In genomic region chr7:97737256-97737637, GRCm38 (mm10) we compare ENCODE assay signal across 8 mouse cellular contexts. TPM values are rescaled to one million over a fixed set of nuclear protein-coding genes. Genes with fewer than 3 reads are reported as not detected.
A peak's percentile ranks its signal among the peaks of the same experiment; 100 is the strongest.
DNase-seq lines count a peak whose midpoint lies in the region; ATAC-seq lines count a peak whose summit lies in the region.

No protein-coding gene starts in this region.

- peak overlapping the region; percentile 99 for H3K4me2 ChIP-seq in heart, embryonic 14.5 days (ENCODE audit: low read length)
- H3K4me2 ChIP-seq in hindbrain, embryonic 14.5 days (replicated peaks), result peak overlapping the region; percentile 97
- H3K4me2 ChIP-seq in midbrain, embryonic 12.5 days (replicated peaks), result peak overlapping the region; percentile 89

- intact Hi-C loops in heart, postnatal 25 days (cut with DNase I), result loop anchor here (5.0 kb wide), 2 partner anchors 35 to 50 kb away; partner anchors contain the start of gene Pak1

- H3K4me1 ChIP-seq in heart, embryonic 14.5 days (ENCODE audit: control insufficient read depth in 2 of 2, insufficient read depth in 2 of 2, low read length in 2 of 2), result peaks cover 5 to 6% of the 10 kb centered on the region in 2 experiments; a peak in 1 of 4 replicates
- 0 out of 2 replicates have a peak, but pooled peaks cover 5% of the 10 kb centered on the region for H3K4me1 ChIP-seq in hindbrain, embryonic 14.5 days (replicated peaks; ENCODE audit: control insufficient read depth, insufficient read depth, low read length)
- peaks cover 14% of the 10 kb centered on the region for H3K4me1 ChIP-seq in midbrain, embryonic 12.5 days

- DNase-seq in heart, postnatal 25 days (ENCODE audit: low spot score), result no peak
- no peak for DNase-seq in hindbrain, embryonic 14.5 days (ENCODE audit: low spot score)
- DNase-seq in right cerebral cortex, postnatal 10 days (ENCODE audit: low spot score in 2 of 2), result no peak
- no peak for DNase-seq in Muller cell, postnatal 12 days (ENCODE audit: inconsistent ontology term)

- no peak overlapping the region for H3K27ac ChIP-seq in heart, embryonic 14.5 days (replicated peaks in 1 of 2; ENCODE audit: control insufficient read depth in 1 of 2, insufficient read depth in 1 of 2, low read depth in 2 of 2, low read length in 2 of 2)
- H3K27ac ChIP-seq in hindbrain, embryonic 14.5 days, result no peak overlapping the region
- no peak overlapping the region for H3K27ac ChIP-seq in midbrain, embryonic 12.5 days (replicated peaks)

- H3K36me3 ChIP-seq in heart, embryonic 14.5 days (ENCODE audit: control insufficient read depth, insufficient read depth, low read length), result no peaks in the 10 kb centered on the region
- H3K36me3 ChIP-seq in hindbrain, embryonic 14.5 days (replicated peaks; ENCODE audit: control insufficient read depth, insufficient read depth), result no peaks in the 10 kb centered on the region
- no peaks in the 10 kb centered on the region for H3K36me3 ChIP-seq in midbrain, embryonic 12.5 days

- peak overlapping the region; percentile 58 to 62 for H3K4me3 ChIP-seq in heart, embryonic 14.5 days (ENCODE audit: control insufficient read depth in 1 of 2, insufficient read depth in 1 of 2, low read depth in 1 of 2, low read length in 2 of 2)
- peak overlapping the region; percentile 71 for H3K4me3 ChIP-seq in hindbrain, embryonic 14.5 days (replicated peaks; ENCODE audit: low read length)
- peak overlapping the region; percentile 56 for H3K4me3 ChIP-seq in midbrain, embryonic 12.5 days

- no peaks in the 10 kb centered on the region for H3K9me3 ChIP-seq in heart, embryonic 14.5 days (ENCODE audit: control insufficient read depth, low read length)
- no peaks in the 10 kb centered on the region for H3K9me3 ChIP-seq in hindbrain, embryonic 14.5 days (ENCODE audit: control insufficient read depth, low read length)
- H3K9me3 ChIP-seq in midbrain, embryonic 12.5 days, result no peaks in the 10 kb centered on the region

- H3K9ac ChIP-seq in heart, embryonic 14.5 days (ENCODE audit: low read length), result peak overlapping the region; percentile 74
- peak overlapping the region; percentile 74 for H3K9ac ChIP-seq in hindbrain, embryonic 14.5 days
- peak overlapping the region; percentile 67 for H3K9ac ChIP-seq in midbrain, embryonic 12.5 days (replicated peaks)

- no peak for ATAC-seq in heart, embryonic 14.5 days (ENCODE audit: insufficient number of reproducible peaks, insufficient read depth, low FRiP score, low read depth)
- peak; percentile 17 for ATAC-seq in activated CD4-positive, CD25-positive, alpha-beta regulatory T cell, adult 4 months
- peak; percentile 28; the same call in 1 of the 2 replicates for ATAC-seq in hindbrain, embryonic 14.5 days (ENCODE audit: low FRiP score)
- no peak for ATAC-seq in midbrain, embryonic 12.5 days (ENCODE audit: low FRiP score, low read depth)
- no peak for ATAC-seq in CD4-positive, CD25-positive, alpha-beta regulatory T cell, adult 4 months

- WGBS in heart, embryonic 14.5 days, result 7% methylated on average over 12 of the region's 12 CpGs
- 6% methylated on average over 12 of the region's 12 CpGs for WGBS in hindbrain, embryonic 14.5 days
- WGBS in midbrain, embryonic 12.5 days, result 7% methylated on average over 12 of the region's 12 CpGs

- H3K27me3 ChIP-seq in heart, embryonic 14.5 days (ENCODE audit: control insufficient read depth, insufficient read depth, low read length), result peaks cover 2% of the 10 kb centered on the region; the same call in 1 of the 2 replicates
- no peaks in the 10 kb centered on the region for H3K27me3 ChIP-seq in hindbrain, embryonic 14.5 days (ENCODE audit: control insufficient read depth, insufficient read depth, low read length)
- peaks cover 10% of the 10 kb centered on the region for H3K27me3 ChIP-seq in midbrain, embryonic 12.5 days

RNA-seq across cellular contexts. Expression of gene Aqp11, which starts 0.8 kb away (rescaled TPM):
- 2.1 and 2.2 TPM in 2 replicates for polyA plus RNA-seq in heart, embryonic 14.5 days (2014; fragmentation: Nextera tagmentation; extraction: Ambion mirVana)
- 1 to 10 TPM; 1.6 to 1.9 TPM for total RNA-seq in heart, postnatal 25 days (2021)
- under 1 TPM; 0.48 to 0.54 TPM for polyA plus RNA-seq in activated CD4-positive, CD25-positive, alpha-beta regulatory T cell, adult 4 months (2017; shearing (Covaris generic))
- polyA plus RNA-seq in hindbrain, embryonic 14.5 days (2014; fragmentation: Nextera tagmentation; extraction: Ambion mirVana), result 21.6 and 22.0 TPM in 2 replicates
- polyA plus RNA-seq in midbrain, embryonic 12.5 days (2016; fragmentation: Nextera tagmentation; extraction: Ambion mirVana), result 5.7 and 6.9 TPM in 2 replicates
- 1 to 10 TPM; 1.2 to 1.7 TPM for polyA plus RNA-seq in CD4-positive, CD25-positive, alpha-beta regulatory T cell, adult 4 months (2017; shearing (Covaris generic))

RNA-seq across cellular contexts. Expression of gene Clns1a, which starts 40.8 kb away (rescaled TPM):
- 93.4 and 100 TPM in 2 replicates for polyA plus RNA-seq in heart, embryonic 14.5 days (2014; fragmentation: Nextera tagmentation; extraction: Ambion mirVana)
- 10 to 100 TPM; 29.5 to 31.5 TPM for total RNA-seq in heart, postnatal 25 days (2021)
- 100 to 1,000 TPM in 1 of 2 experiments, 10 to 100 TPM in 1; 95.1 to 104 TPM for polyA plus RNA-seq in activated CD4-positive, CD25-positive, alpha-beta regulatory T cell, adult 4 months (2017; shearing (Covaris generic))
- polyA plus RNA-seq in hindbrain, embryonic 14.5 days (2014; fragmentation: Nextera tagmentation; extraction: Ambion mirVana), result 189 and 192 TPM in 2 replicates
- polyA plus RNA-seq in midbrain, embryonic 12.5 days (2016; fragmentation: Nextera tagmentation; extraction: Ambion mirVana), result 195 and 202 TPM in 2 replicates
- polyA plus RNA-seq in CD4-positive, CD25-positive, alpha-beta regulatory T cell, adult 4 months (2017; shearing (Covaris generic)), result 10 to 100 TPM; 80.8 to 90.1 TPM

RNA-seq across cellular contexts. Expression of gene Pak1, which starts 51.1 kb away (rescaled TPM):
- 3.4 and 4.1 TPM in 2 replicates for polyA plus RNA-seq in heart, embryonic 14.5 days (2014; fragmentation: Nextera tagmentation; extraction: Ambion mirVana)
- total RNA-seq in heart, postnatal 25 days (2021), result 1 to 10 TPM; 1.2 to 1.3 TPM
- 1 to 10 TPM; 2.5 to 3.3 TPM for polyA plus RNA-seq in activated CD4-positive, CD25-positive, alpha-beta regulatory T cell, adult 4 months (2017; shearing (Covaris generic))
- polyA plus RNA-seq in hindbrain, embryonic 14.5 days (2014; fragmentation: Nextera tagmentation; extraction: Ambion mirVana), result 152 and 160 TPM in 2 replicates
- 121 and 137 TPM in 2 replicates for polyA plus RNA-seq in midbrain, embryonic 12.5 days (2016; fragmentation: Nextera tagmentation; extraction: Ambion mirVana)
- polyA plus RNA-seq in CD4-positive, CD25-positive, alpha-beta regulatory T cell, adult 4 months (2017; shearing (Covaris generic)), result 1 to 10 TPM; 4.7 to 5.8 TPM

Comparison
In these comparisons a context has a peak if more than half of its experiments do, and no peak if none do; other contexts are left out.
1. ATAC-seq: peak in activated CD4-positive, CD25-positive, alpha-beta regulatory T cell, adult 4 months (single experiment) and hindbrain, embryonic 14.5 days (single experiment); none in heart, embryonic 14.5 days (single experiment), midbrain, embryonic 12.5 days (single experiment) and CD4-positive, CD25-positive, alpha-beta regulatory T cell, adult 4 months (single experiment).
2. RNA of gene Pak1, which starts 51.1 kb away (polyA plus RNA-seq): 152 to 160 TPM in hindbrain, embryonic 14.5 days and 121 to 137 TPM in midbrain, embryonic 12.5 days; 4.7 to 5.8 TPM in CD4-positive, CD25-positive, alpha-beta regulatory T cell, adult 4 months, 3.4 to 4.1 TPM in heart, embryonic 14.5 days and 2.5 to 3.3 TPM in activated CD4-positive, CD25-positive, alpha-beta regulatory T cell, adult 4 months; every median in the first group is over 10 times any median in the second.
3. Peak in every context shown above with its lines, with median percentiles within 50 percentile points of each other: H3K4me2 ChIP-seq, H3K4me3 ChIP-seq and H3K9ac ChIP-seq.